Mouse (Mus musculus) urinary bladder, postnatal 25 days (tissue): ENCODE results near the gene Slc25a51.

ENCODE experiments used
- DNase-seq: peaks from one replicate; pipeline ENCODE4 v3.0.0; 2022; ENCODE audit warnings: low spot score

The Slc25a51 gene

DNA sequence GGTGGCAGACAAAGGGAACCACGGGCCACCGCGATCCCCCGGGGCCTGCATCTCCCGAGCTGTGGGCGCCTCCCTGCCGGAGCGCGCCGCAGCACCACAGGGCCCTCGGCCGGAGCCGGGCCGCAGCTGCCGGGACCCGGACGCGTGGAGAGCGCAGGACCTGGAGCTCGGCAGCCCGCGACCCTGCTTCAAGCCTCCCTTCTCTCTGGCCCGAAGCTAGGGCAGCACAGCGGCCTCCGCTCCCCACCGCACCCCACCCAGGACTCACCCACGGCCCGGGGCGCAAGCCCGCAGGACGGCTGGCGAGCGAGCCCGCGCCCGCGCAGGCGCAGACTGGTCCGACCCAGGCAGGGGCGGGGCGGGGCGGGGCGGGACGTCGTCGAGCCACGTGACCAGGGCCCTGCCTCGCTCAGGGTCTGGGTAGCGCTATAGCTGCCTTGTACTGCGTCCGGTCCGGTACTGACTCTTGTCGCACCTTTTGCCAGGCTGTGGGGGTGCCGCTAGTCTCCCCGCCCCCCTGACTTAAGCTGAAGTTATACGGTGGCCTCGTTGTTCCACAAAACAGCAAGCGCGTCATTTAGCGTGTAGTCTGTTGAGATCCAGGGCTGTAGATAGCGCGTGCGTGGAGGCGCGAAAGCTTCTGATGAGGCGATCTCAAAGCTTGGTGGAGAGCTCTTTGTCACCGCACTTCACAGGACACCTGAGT is at the start of gene Slc25a51:
Gene Slc25a51 (minus strand): TSS at position 340 of the 706 bp plus-strand sequence.
- peak; percentile 74 for DNase-seq

DNA sequence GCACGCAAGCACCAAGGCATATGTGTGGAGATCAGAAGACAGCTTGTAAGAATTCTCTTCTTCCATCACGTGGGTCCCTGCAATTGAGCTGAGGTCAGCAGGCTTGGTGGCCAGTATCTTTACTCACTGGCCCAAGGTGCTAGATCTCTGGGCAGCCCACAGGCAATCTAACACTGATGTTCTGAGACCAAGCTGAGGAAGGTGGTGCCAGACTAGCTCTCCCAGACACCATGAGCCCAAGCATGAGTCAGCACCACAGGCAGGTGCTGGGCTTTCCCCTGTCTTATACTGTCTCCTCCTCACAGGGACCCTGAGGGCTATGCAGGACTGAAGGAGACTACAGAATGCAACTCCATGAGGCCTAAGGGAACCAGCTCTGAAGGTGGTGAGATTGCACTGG is 49.0 kb upstream of the Slc25a51 start:
- no peak for DNase-seq

DNA sequence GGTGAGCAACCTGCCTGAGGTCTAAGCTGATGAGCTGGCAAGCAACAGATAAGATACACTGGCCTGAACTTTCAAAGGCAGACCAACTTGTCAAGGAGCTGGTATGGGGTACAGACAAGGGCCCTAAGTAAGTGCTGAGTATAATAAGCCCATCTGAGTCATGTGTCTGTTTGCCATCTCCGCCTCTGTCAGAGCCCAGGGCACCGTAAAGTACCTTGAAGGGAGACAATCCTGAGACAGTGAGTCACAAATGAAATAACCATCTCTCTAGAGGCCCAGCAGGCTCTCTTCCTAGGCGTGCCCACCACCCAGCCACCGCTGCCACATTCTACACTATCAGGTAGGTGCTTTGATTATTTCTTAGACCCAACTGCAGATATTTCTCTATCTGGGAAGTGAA is 46.4 kb upstream of the Slc25a51 start:
- DNase-seq: no peak

DNA sequence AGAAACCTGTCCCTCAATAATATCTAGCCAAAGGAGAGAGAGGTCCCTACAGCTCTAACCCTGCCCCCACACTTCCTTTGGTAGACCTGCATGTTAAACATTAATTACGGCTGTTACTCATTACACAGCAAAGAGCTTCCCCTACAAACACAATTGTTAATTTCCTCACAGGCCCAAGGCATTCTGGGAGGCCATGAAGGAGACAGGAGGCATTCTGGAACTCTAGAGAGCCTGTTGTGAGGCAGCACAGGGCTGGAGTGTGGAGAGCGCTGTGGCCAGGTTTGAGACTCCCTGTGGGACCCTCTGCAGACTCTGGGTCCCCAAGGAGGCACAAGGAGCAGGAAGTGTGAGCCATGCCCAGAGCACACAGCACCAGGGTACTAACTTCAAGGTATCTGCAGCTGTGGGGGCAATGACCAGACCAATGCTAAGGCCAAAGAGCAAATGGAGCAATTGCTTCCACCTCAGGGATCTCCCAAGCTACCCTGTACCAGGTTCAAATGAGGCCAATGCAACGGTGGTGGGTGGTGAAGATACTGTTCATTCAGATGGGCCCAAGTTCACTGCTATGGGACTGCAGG is 44.8 kb upstream of the Slc25a51 start:
- no peak for DNase-seq

DNA sequence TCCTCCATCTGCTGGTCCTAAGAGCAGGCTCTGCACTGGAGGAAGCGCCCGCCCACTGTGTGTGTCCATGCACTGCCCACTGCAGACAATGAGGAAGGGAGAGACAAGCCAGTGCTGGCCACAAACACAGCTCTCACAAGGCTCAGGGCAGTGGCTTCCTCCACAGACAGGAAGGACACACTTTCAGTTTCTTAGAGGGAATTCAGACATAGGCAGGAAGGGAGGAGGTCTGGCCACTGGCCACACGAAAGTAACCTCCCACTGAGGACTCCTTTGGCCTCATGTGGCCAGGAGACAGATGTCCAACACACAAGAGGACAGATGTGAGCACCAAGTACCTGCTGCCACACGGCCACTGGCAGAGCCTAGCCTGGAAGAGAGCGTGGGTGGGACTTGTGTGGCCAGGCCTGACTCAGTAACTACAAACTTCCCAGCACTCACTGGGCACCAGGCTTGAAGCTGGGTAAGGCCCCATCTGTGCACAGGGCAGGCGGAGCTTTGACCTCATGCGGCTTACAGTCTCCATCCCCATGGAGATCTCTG is 44.1 kb upstream of the Slc25a51 start:
- no peak for DNase-seq

DNA sequence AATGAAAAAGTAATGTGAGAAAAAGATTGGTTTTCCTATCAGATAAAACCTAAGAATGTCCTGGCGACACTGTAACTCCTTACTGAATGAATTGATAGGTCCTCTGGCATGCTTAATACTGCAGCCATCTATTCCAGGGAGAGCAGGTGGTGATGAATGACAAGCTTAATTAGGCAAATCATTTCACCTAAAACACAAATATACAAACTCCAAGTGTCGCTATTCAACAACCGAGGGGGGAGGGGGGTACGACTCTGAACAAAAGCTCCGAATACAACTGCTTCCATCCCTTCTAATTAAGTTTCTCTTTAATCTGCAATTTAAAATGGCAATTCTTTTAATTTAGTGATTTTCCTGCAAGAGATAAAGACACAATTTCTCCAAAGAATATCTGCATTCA is 40.4 kb upstream of the Slc25a51 start:
- DNase-seq: no peak

DNA sequence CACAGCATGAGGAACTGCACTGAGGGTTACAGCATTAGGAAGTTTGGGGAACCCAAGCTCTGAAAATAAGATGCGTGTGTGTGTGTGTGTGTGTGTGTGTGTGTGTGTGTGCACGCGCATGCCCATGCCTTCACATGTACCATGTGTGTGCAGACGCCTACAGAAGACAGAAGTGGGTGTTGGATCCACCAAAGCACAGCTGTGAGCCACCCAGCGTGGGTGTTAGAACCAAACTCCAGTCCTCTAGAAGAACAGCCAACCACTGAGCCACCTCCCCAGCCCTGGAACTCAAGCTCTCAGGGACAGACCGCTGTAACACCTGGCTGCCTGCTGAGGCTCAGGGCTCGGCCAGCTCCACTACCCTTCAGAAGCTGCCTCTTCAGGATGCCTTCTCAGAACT is 39.9 kb upstream of the Slc25a51 start:
- DNase-seq: no peak

DNA sequence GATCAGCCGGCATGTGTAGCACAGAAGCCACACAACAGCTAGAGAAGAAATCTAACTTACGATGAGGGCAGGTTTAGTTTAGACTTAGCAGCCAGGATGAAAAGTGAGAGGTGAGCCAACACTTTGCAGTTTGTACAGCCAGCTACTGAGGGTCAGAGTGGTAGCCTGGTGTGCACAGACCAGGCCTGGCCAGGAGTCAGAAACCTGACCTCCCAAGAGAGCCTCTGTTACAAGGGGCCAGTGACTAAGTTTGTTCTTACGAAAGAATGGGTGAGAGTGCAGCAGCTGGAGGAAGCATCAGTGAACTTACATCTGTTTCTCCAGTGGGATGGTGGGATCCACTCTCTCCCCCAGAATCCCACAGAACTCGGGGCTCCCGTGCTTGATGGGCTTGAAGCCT is 38.6 kb upstream of the Slc25a51 start:
- DNase-seq: no peak

DNA sequence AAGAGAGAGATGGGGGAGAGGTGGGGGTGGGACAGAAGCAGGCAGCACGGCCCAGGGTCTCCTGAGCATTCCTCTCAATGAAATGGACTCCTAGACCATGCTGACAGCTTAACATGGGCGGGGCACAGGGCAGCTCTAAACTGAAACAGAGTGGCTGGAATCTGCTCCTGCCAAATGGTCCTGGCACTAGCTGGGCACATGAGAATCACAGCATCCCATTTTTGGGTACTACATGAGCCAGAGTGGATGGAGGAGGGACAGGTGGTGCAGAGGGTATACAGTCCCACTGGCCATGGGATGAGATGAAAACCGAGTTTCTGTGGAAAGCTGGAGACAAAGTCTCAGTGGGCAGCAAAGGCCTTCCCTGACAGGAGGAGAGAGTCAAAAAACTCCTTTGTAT is 36.7 kb upstream of the Slc25a51 start:
- no peak for DNase-seq

DNA sequence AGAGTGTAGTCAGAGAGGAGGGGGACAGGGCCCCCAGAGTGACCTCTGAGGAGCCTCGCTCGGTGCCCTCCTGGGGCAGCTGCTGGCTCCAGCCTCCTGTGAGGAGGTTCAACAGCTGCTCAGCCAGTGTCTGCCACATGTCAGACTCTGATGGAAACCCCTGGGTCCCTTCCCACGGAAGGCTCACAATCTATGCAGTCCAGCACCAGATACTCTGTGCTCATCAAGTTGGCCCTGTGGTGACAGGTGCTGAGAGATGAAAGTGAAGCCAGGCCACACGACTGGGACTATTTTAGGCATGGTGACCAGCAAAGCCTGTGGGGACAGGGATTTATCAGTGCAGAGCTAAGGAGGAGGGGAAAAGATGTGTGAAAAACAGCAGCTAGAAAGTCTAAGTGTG is 36.2 kb upstream of the Slc25a51 start:
- DNase-seq: no peak

DNA sequence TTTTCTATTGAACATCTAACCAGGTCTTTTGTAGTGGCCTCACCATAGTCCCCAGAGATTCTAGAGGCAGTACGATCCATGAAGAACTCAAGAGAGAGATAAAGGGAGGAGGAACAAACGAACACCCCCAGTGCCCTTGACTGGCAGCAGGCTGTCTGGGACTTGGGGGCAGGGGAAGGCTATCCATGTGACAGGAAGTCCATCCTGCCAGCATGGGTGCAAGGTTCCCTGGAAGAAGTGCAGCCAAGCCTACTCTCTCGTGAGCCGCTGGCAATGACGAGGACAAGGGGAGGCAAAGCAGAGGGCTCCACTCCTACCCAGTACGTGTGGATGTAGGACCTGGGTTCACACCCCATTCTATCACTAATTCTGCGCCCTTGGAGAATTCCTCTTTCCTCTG is 35.1 kb upstream of the Slc25a51 start:
- DNase-seq: no peak

DNA sequence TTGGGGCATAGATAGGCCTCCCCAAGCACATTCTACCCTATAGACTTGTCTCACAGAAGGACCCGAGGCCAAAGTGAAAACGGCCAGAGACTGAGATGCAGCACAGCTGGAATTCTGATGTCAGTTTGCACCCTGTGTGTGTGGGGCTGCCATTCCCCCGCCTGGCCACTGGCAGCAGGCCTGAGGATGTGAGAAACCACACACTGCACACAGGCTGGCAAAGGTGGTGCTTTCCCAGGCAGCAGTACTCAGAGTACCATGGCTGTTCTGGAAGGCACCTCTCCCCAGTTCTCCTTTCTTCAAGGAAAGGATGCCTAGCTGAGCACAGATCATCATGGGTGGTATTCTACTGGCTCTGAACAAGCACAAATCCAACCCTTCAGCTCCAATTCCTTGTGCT is 33.7 kb upstream of the Slc25a51 start:
- DNase-seq: no peak

DNA sequence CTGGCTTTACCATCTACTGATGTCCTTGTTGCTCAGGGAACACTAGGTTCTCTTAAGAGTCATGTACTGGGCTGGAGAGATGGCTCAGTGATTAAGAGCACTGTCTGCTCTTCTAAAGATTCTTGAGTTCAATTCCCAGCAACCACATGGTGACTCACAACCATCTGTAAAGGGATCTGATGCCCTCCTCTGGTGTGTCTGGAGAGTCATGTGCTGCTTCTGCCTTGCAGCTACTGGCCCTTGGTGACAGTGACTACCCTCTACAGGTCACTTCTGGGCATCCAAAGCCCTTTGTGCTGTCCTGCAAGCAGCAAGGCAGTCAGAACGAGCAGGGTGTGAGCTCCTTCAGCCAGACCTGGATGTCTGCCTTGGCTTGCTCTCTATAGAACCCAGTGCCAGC is 33.2 kb upstream of the Slc25a51 start:
- DNase-seq: no peak

DNA sequence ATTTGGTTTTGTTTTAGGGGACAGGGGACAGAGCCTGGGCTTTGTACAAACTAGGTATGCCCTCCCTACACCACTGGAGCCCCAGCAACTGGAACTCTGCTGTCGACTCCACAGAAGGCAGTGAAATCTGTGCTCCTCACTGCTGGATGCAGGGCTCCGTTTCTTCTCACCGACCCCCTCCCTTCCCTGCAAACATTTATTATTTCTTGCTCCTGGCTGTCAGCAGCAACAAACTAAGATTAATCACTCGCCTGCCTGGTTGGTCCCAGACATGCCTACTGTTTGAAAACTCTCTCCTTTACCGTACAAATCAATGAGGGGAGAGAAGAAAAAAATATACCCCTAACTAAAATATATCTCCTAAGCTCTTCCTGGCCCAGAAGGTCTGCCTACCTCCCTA is 30.7 kb upstream of the Slc25a51 start:
- no peak for DNase-seq

DNA sequence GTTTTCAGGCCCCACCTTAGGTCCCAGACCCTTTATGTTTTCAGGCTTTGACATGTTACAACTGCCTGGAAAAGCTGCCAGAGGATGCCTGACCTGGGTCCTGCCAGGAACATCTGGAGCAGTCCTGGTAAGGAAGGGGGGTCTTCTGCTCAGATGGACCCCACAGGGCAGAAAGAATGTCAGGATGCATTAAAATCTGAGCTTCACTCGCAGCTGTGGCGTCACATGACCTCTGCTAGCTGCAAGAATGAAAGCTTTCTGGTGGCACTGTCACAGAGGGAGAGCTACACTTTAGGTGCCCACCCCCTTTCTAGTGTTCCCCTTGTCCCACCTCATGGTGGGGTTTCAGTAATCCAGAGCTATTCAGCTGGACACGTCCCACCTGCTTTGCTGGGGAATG is 28.4 kb upstream of the Slc25a51 start:
- no peak for DNase-seq

DNA sequence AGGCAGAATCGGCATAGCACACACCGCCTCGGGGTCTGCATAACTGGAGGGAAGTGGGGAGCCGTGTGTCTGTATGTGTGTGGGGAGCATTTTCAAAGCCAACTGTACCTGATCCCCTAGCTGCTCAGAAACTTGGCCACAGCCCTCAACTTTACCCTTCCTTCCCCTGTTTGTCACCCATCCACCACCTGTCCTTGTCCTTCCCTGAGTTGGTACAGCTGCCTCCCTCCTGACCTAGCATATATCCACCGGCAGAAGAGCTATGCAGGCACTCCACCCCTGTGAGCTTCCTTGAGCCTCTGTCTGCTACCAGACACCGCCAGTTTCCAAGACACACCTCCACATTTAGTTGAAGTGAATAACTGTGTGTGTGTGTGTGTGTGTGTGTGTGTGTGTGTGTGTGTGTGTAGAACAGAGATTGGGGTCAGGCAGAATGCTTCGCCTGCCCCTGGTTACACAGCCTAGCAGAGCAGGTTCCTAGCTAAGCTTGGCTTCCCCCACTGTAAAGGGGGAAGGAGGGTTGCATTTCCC is 27.9 kb upstream of the Slc25a51 start:
- DNase-seq: no peak

DNA sequence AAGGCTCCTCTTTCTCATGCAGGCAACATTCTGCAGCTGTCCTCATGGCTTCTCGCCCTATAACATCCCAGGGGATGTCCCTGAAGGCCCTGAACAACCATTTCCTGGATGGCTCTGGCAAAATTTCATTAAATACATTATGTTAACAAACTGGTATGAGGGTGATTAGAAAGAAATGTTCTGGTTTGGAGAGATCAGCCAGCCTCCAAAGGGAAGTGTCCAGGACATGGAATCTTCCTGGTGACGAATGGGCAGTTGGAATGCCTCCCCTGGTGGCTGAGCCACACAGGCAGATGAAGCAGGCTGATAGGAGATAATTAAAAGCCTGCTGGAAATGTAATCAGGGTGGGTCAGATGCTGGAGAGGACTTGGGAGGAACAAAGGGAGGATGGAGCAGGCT is 27.3 kb upstream of the Slc25a51 start:
- no peak for DNase-seq

DNA sequence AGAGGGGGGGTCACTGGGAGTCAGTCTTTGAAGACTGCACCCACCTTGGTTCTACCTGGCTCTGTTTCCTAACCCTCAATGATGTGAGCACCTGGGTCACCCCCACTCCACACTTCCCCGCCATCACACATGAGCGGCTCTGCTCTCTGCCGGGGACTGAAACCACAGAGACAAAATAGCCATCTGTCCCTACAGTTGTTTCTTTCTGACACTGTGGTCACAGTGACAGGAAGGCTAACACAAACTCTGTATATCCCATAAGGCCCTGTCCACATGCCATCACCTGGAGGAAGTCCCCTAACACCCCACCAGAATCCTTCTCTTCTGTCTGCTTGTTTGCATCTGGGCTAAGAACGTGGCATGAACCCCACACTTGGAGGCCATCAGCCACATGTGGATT is 26.1 kb upstream of the Slc25a51 start:
- DNase-seq: no peak

DNA sequence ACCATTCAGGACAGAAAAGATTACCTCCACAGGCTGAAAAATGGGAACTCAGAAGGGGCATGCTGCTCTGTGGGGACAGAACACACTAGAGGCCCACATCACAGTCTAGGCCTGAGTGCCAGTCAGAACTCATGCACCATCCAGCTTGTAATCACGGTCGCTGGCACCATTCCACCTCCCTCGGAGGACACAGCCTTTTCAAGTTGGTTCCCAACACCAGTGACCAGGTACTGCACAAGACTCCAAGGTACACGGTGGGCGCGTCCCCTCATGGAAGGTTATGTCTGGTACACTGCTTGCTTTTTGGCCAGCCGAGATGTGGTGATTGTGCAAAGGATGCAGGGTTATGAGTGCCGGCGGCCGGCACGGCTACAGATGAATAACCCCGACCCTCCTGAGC is 25.5 kb upstream of the Slc25a51 start:
- no peak for DNase-seq

DNA sequence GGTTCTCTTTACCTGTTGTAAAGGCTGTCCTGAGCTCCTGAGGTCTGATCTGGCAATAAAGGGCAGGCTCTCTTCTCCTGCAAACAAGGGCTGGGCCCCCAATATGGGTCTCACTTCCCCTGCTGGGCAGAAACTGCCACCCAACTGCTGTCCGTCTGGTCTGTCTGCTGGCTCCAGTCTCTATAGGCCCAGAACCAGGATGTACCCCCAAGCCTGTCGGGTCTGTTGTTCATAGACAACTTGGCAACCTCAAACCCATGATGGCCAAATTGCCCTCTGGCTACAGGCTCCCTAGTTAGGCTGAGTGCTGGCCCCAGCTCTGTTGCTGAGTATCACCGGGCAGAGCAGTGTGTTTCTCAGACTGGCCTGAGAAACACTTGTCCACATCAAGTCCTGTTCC is 23.2 kb upstream of the Slc25a51 start:
- DNase-seq: no peak

DNA sequence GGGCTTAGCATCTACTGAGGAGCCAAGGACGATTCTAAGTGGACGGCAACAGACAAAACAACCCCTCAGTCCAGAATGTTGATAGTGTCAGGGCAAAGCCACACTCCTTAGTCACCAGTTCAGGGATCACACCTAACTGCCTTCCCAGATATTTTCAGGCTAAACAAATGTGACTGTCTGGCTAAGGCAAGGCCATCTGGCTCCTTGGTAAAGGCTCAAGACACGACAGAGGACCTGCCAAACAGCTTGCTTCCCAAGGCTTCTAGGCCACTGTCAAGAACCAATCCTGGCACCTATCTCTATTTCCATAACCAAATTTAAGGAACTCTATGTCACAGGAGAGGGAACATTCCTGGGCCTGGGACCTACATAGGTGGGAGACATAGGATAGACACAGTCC is 22.8 kb upstream of the Slc25a51 start:
- no peak for DNase-seq

DNA sequence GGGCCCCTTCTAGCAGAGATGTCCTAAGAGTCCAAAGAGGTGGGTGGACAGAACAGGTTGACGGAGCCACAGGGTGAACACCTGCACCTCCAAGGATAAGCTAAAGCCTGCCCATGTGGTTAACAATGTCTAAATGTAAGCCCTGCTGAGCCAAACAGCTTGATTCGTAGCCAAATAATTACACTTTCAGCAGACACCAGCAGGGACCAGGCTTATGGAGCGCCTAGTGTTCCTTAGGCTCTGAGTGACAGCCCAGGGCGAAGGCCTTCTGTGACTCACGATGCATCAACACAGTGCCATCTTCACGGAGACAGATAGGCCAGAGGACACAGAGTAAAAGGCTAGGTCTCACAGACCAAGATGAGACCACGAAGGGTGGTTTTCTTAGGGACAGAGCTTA is 20.9 kb upstream of the Slc25a51 start:
- DNase-seq: no peak

DNA sequence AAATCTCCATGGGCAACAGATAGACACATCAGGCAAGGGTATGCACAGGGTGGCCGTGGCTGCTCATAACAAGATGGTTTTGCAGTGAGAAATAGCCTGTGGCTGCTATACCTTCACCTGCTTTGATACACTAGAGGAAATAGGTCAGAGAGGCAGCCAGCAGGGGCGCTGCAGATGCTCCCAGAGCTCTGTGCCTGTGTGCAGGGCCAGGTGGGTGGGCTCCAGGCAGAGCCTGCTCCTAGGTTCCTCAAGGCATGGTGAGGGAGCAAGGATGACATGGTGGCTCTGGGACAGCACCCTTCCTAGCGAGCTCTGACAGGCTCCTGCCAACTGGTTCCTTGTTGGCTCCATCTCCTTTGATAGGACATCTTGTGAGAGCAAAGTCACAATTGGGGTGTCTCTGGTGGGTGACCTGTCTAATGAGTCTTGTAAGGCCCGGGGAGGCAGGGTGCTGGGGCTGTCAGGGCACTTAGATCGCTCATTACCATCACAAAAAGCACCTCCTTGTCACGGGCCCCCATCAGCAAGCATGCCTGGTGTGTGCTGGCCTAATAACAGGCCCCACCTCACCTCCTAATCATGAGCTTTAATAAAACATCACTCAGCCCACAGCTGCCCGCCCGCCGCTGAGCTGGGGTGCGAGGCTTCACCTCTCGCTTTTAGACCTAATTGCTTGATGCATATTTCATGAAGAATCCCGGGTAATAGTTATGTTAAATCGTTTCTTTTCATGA is 18.3 kb upstream of the Slc25a51 start:
- DNase-seq: no peak
